Mouse (Mus musculus) MEL (cell line): ENCODE data around the gene Rdh5. TPM values are rescaled to one million over a fixed set of nuclear protein-coding genes. Genes with fewer than 3 reads are reported as not detected.
A peak's percentile ranks its signal among the peaks of the same experiment; 100 is the strongest.

Source experiments
- DNase-seq: peaks from one replicate; pipeline ENCODE4 v3.0.0; 2011; ENCODE audit warnings: low read depth, low spot score
- H3K27ac ChIP-seq: 2 replicates; pipeline ENCODE4 v1.5.1; 2012; ENCODE audit warnings: low read depth, mild to moderate bottlenecking, control low read depth, low read length, moderate library complexity; ENCODE audit not compliant: control insufficient read depth
- H3K27me3 ChIP-seq, 2 experiments: fragments of 150-350 bp in 1 of 2; sonication (generic) in 1 of 2; 2 replicates each; pipeline ENCODE4 v1.6.1; 2012; ENCODE audit warnings: low read length in 2 of 2, mild to moderate bottlenecking in 2 of 2, improper control_type of control experiment in 1 of 2, moderate library complexity in 1 of 2; ENCODE audit not compliant: insufficient read depth in 2 of 2, control insufficient read depth in 1 of 2
- H3K36me3 ChIP-seq, 2 experiments: 2 replicates each; pipeline ENCODE4 v1.6.1; 2012 to 2014; ENCODE audit warnings: low read length in 2 of 2, improper control_type of control experiment in 1 of 2, inconsistent platforms in 1 of 2, mild to moderate bottlenecking in 1 of 2; ENCODE audit not compliant: insufficient read depth in 2 of 2, control insufficient read depth in 1 of 2
- H3K4me1 ChIP-seq, 2 experiments: fragments of 150-350 bp in 1 of 2; sonication (generic) in 1 of 2; 2 replicates each; pipeline ENCODE4 v1.6.1; 2012; ENCODE audit warnings: low read length in 2 of 2, improper control_type of control experiment in 1 of 2, mild to moderate bottlenecking in 1 of 2; ENCODE audit not compliant: insufficient read depth in 2 of 2, control insufficient read depth in 1 of 2
- H3K4me3 ChIP-seq, 2 experiments: fragments of 150-350 bp in 1 of 2; sonication (generic) in 1 of 2; 2 replicates each; pipeline ENCODE4 v1.5.1; 2012; ENCODE audit warnings: low read depth in 2 of 2, low read length in 2 of 2, mild to moderate bottlenecking in 2 of 2, moderate library complexity in 2 of 2, control low read depth in 1 of 2, improper control_type of control experiment in 1 of 2; ENCODE audit not compliant: control insufficient read depth in 1 of 2, insufficient read depth in 1 of 2
- H3K79me2 ChIP-seq: 2 replicates; pipeline ENCODE4 v1.6.1; 2012; ENCODE audit warnings: mild to moderate bottlenecking, low read length, moderate library complexity; ENCODE audit not compliant: control insufficient read depth, poor library complexity, insufficient read depth
- H3K9ac ChIP-seq: 2 replicates; pipeline ENCODE4 v1.6.1; 2012; ENCODE audit warnings: low read depth, mild to moderate bottlenecking, control low read depth, low read length, moderate library complexity; ENCODE audit not compliant: control insufficient read depth, poor library complexity, severe bottlenecking
- H3K9me3 ChIP-seq: fragments of 150-350 bp; sonication (generic); replicated peaks from 2 replicates; pipeline ENCODE4 v1.6.1; 2012; ENCODE audit warnings: mild to moderate bottlenecking, low read length, improper control_type of control experiment, moderate library complexity; ENCODE audit not compliant: insufficient read depth
- BHLHE40 ChIP-seq: IDR thresholded peaks from 2 replicates; pipeline ENCODE4 v1.6.1; 2012; ENCODE audit warnings: low read depth, mild to moderate bottlenecking, inconsistent platforms, low read length, improper control_type of control experiment, borderline replicate concordance
- CTCF ChIP-seq, 3 experiments: IDR thresholded peaks in 2 of 3; conservative IDR thresholded peaks in 1 of 3; 2 replicates each; pipeline ENCODE4 v1.5.1; 2011 to 2012; ENCODE audit warnings: low read length in 3 of 3, low read depth in 2 of 3, mild to moderate bottlenecking in 2 of 3, improper control_type of control experiment in 1 of 3, inconsistent platforms in 1 of 3, mixed read lengths in 1 of 3, moderate library complexity in 1 of 3; ENCODE audit not compliant: control insufficient read depth in 1 of 3, insufficient read depth in 1 of 3, poor library complexity in 1 of 3, severe bottlenecking in 1 of 3
- E2F4 ChIP-seq: IDR thresholded peaks from 2 replicates; pipeline ENCODE4 v1.6.1; 2011; ENCODE audit warnings: low read depth, low read length, improper control_type of control experiment, borderline replicate concordance
- ELF1 ChIP-seq: IDR thresholded peaks from 2 replicates; pipeline ENCODE4 v1.6.1; 2014; ENCODE audit warnings: low read depth, mild to moderate bottlenecking, inconsistent platforms, low read length, improper control_type of control experiment, moderate library complexity
- EP300 ChIP-seq, 2 experiments: IDR thresholded peaks; 2 replicates each; pipeline ENCODE4 v1.6.1; 2011; ENCODE audit warnings: improper control_type of control experiment in 2 of 2, low read length in 2 of 2, low read depth in 1 of 2, mild to moderate bottlenecking in 1 of 2
- GABPA ChIP-seq: IDR thresholded peaks from 2 replicates; pipeline ENCODE4 v1.6.1; 2012; ENCODE audit warnings: low read depth, mild to moderate bottlenecking, inconsistent platforms, low read length, improper control_type of control experiment, moderate library complexity
- GATA1 ChIP-seq: IDR thresholded peaks from 2 replicates; pipeline ENCODE4 v1.6.1; 2011; ENCODE audit warnings: low read depth, low read length, improper control_type of control experiment
- HCFC1 ChIP-seq: IDR thresholded peaks from 2 replicates; pipeline ENCODE4 v1.6.1; 2012; ENCODE audit warnings: low read depth, mild to moderate bottlenecking, inconsistent platforms, low read length, improper control_type of control experiment, moderate library complexity
- JUND ChIP-seq: IDR thresholded peaks from 2 replicates; pipeline ENCODE4 v1.6.1; 2011; ENCODE audit warnings: low read depth, mild to moderate bottlenecking, improper control_type of control experiment, low read length
- MAX ChIP-seq: IDR thresholded peaks from 2 replicates; pipeline ENCODE4 v1.6.1; 2011; ENCODE audit warnings: low read length, improper control_type of control experiment
- MYC ChIP-seq: IDR thresholded peaks from 2 replicates; pipeline ENCODE4 v1.6.1; 2011; ENCODE audit warnings: low read depth, mild to moderate bottlenecking, low read length, improper control_type of control experiment, moderate library complexity
- NELFE ChIP-seq: IDR thresholded peaks from 2 replicates; pipeline ENCODE4 v1.6.1; 2011; ENCODE audit warnings: low read depth, low read length, improper control_type of control experiment
- POLR2A ChIP-seq, 2 experiments: IDR thresholded peaks; 2 replicates each; pipeline ENCODE4 v1.6.1; 2011 to 2012; ENCODE audit warnings: low read length in 2 of 2, mild to moderate bottlenecking in 2 of 2, control low read depth in 1 of 2, improper control_type of control experiment in 1 of 2, low read depth in 1 of 2, moderate library complexity in 1 of 2; ENCODE audit not compliant: control insufficient read depth in 1 of 2, insufficient read depth in 1 of 2, poor library complexity in 1 of 2
- POLR2AphosphoS2 ChIP-seq: IDR thresholded peaks from 2 replicates; pipeline ENCODE4 v1.6.1; 2011; ENCODE audit warnings: low read length, improper control_type of control experiment
- RAD21 ChIP-seq: IDR thresholded peaks from 2 replicates; pipeline ENCODE4 v1.6.1; 2011; ENCODE audit warnings: mild to moderate bottlenecking, low read depth, low read length, improper control_type of control experiment
- SMC3 ChIP-seq: IDR thresholded peaks from 2 replicates; pipeline ENCODE4 v1.6.1; 2011; ENCODE audit warnings: low read depth, low read length, improper control_type of control experiment
- TAL1 ChIP-seq: IDR thresholded peaks from 2 replicates; pipeline ENCODE4 v1.6.1; 2012; ENCODE audit warnings: mild to moderate bottlenecking, inconsistent platforms, low read length, moderate library complexity, mixed read lengths
- TBP ChIP-seq: IDR thresholded peaks from 2 replicates; pipeline ENCODE4 v1.8.0; 2011; ENCODE audit warnings: low read depth, low read length, improper control_type of control experiment
- TCF12 ChIP-seq: IDR thresholded peaks from 2 replicates; pipeline ENCODE4 v1.6.1; 2014; ENCODE audit warnings: low read depth, mild to moderate bottlenecking, inconsistent platforms, low read length, improper control_type of control experiment, moderate library complexity
- USF1 ChIP-seq: IDR thresholded peaks from 2 replicates; pipeline ENCODE4 v1.6.1; 2014; ENCODE audit warnings: low read depth, mild to moderate bottlenecking, inconsistent platforms, low read length, improper control_type of control experiment, moderate library complexity
- ZC3H11A ChIP-seq: IDR thresholded peaks from 2 replicates; pipeline ENCODE4 v1.6.1; 2012; ENCODE audit warnings: low read depth, mild to moderate bottlenecking, inconsistent platforms, low read length, improper control_type of control experiment
- ZKSCAN1 ChIP-seq: IDR thresholded peaks from 2 replicates; pipeline ENCODE4 v1.6.1; 2012; ENCODE audit warnings: low read depth, mild to moderate bottlenecking, inconsistent platforms, low read length, improper control_type of control experiment, moderate library complexity
- ZMIZ1 ChIP-seq: IDR thresholded peaks from 2 replicates; pipeline ENCODE4 v1.6.1; 2012; ENCODE audit warnings: low read depth, mild to moderate bottlenecking, inconsistent platforms, low read length, improper control_type of control experiment, moderate library complexity
- ZNF384 ChIP-seq: IDR thresholded peaks from 2 replicates; pipeline ENCODE4 v1.6.1; 2012; ENCODE audit warnings: low read depth, mild to moderate bottlenecking, inconsistent platforms, low read length, improper control_type of control experiment
- polyA plus RNA-seq, 2 experiments: library from polyadenylated mRNA; stranded (reverse) in 1 of 2; unstranded in 1 of 2; fragments of >175 nt in 1 of 2; fragments of >200 nt in 1 of 2; gene quantifications; 2 replicates each; pipeline versions ENCODE4 v1.2.1 to v1.2.4; 2012; ENCODE audit warnings: low replicate concordance in 2 of 2, low read depth in 1 of 2; ENCODE audit not compliant: insufficient read length in 2 of 2, insufficient read depth in 1 of 2, missing spikeins in 1 of 2
- total RNA-seq: library from RNA; depleted of rRNA; stranded (reverse); fragments of 300-350 nt; gene quantifications from 2 replicates; pipeline ENCODE4 v1.2.3, GENCODE M21; 2012

Gene Rdh5
- total and polyA plus RNA-seq, 3 experiments: 1.2 to 4.2 TPM; not detected in 1

DNA sequence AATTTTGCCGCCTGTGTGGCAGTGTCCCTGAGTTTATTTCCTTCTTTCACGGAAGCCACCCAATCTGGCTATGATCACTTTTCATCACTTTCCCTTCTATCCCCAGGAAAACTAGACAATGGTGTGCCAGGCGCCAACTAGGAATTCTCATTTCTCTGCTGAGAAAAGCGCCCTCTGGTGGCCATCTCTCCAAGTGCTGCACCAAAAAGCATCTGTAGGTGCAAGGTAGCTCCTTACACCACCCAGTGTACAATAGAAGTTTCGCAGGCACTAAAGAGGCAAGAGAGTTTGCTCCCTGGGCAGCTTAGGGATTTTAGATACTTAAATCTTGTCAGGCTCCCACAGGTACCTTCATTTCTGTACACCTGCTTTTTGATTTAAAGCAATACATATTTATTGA, 9.5 kb downstream of the Rdh5 start:
- Histone ChIP-seq H3K4me1 (no peaks in the 10 kb centered on the region), H3K4me3 (no peak overlapping the region), H3K27ac (no peak overlapping the region), H3K9ac (no peak overlapping the region), H3K79me2 (no peaks in the 10 kb centered on the region), H3K9me3 (no peaks in the 10 kb centered on the region), H3K36me3 (no peaks in the 10 kb centered on the region), H3K27me3 (peaks cover 0 to 1% of the 10 kb centered on the region in 2 experiments; a peak in 1 of 4 replicates)
- DNase-seq: peak; percentile 87
- TF ChIP-seq MAX (no peak), ZMIZ1 (no peak), POLR2AphosphoS2 (no peak), TCF12 (no peak), E2F4 (no peak), CTCF (IDR thresholded peaks at IDR 0.05 in 2 of 3, conservative IDR thresholded peaks at IDR 0.05 in 1 of 3; ENCODE audit: control insufficient read depth in 1 of 3, insufficient read depth in 1 of 3, low read depth in 2 of 3, low read length in 3 of 3, poor library complexity in 1 of 3, severe bottlenecking in 1 of 3) (peak; percentile 96 to 100 (median 96)), ZC3H11A (peak; percentile 63), ZKSCAN1 (no peak), RAD21 (peak; percentile 71), SMC3 (peak; percentile 84), HCFC1 (0 out of 2 replicates have a peak, but pooled peaks have one; percentile 26), USF1 (no peak), JUND (0 out of 2 replicates have a peak, but pooled peaks have one; percentile 20), ZNF384 (0 out of 2 replicates have a peak, but pooled peaks have one; percentile 25), MYC (no peak)

DNA sequence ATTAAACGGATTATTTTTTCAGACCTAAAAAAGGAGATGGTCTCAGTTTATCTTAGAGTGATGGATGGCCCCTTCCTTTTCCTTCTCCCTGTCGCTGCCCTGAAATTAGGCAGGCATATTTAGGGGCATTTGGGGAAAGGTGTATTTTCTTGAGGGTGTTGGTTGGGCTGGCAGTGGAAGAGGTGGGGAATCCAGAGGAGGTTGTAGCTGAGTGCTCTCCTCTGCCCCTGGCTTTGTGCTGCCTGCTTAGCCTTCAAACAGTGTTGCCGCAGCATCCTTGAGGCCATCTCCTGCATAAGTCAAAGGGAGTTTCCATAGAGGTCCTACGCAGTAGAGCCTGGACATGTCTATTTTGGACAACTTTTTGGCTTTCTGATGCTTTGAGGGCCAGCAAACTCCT, 9.9 kb downstream of the Rdh5 start:
- DNase-seq: no peak
- H3K79me2 ChIP-seq: no peaks in the 10 kb centered on the region
- peaks cover 0 to 1% of the 10 kb centered on the region in 2 experiments; a peak in 2 of 4 replicates for H3K27me3 ChIP-seq
- TF ChIP-seq GATA1 (no peak), RAD21 (no peak), ELF1 (no peak), JUND (no peak), ZC3H11A (no peak), GABPA (no peak), TCF12 (no peak), EP300 (IDR thresholded peaks at IDR 0.05; ENCODE audit: low read depth in 1 of 2, low read length in 2 of 2) (no peak), HCFC1 (no peak), E2F4 (no peak), MAX (no peak), NELFE (no peak), SMC3 (no peak), POLR2A (IDR thresholded peaks at IDR 0.05; ENCODE audit: control insufficient read depth in 1 of 2, insufficient read depth in 1 of 2, low read depth in 1 of 2, low read length in 2 of 2, poor library complexity in 1 of 2) (no peak), BHLHE40 (no peak), ZNF384 (no peak), TAL1 (no peak), TBP (no peak), CTCF (IDR thresholded peaks at IDR 0.05 in 2 of 3, conservative IDR thresholded peaks at IDR 0.05 in 1 of 3; ENCODE audit: control insufficient read depth in 1 of 3, insufficient read depth in 1 of 3, low read depth in 2 of 3, low read length in 3 of 3, poor library complexity in 1 of 3, severe bottlenecking in 1 of 3) (no peak)
- H3K9ac ChIP-seq: no peak overlapping the region
- no peak overlapping the region for H3K27ac ChIP-seq
- no peaks in the 10 kb centered on the region for H3K9me3 ChIP-seq
- H3K36me3 ChIP-seq: no peaks in the 10 kb centered on the region
- no peaks in the 10 kb centered on the region for H3K4me1 ChIP-seq
- H3K4me3 ChIP-seq: no peak overlapping the region
